Mouse (Mus musculus) CD4-positive naive resting alpha-beta T cell, adult 57 days (primary cell): ENCODE data around the gene Lamb3. TPM values are rescaled to one million over a fixed set of nuclear protein-coding genes. Genes with fewer than 3 reads are reported as not detected.

Experiments used
- total RNA-seq: library from RNA; stranded (reverse); gene quantifications from one replicate; pipeline ENCODE4 v1.2.4, GENCODE M21; 2023

Gene Lamb3
- 15.8 TPM for total RNA-seq

GRCm38 (mm10) chr1:193207503-193207902 lies at the start of gene Lamb3:
Gene Lamb3 (plus strand): TSS chr1:193207699.

GRCm38 (mm10) chr1:193167746-193168145 lies 39.8 kb upstream of the Lamb3 start, which contains the start of gene A130010J15Rik:
Gene A130010J15Rik (plus strand): TSS chr1:193168046.

GRCm38 (mm10) chr1:193201383-193201778 lies 6.1 kb upstream of the Lamb3 start, which contains the start of gene Traf3ip3:
Gene Traf3ip3 (minus strand): TSS chr1:193201703.

DNA sequence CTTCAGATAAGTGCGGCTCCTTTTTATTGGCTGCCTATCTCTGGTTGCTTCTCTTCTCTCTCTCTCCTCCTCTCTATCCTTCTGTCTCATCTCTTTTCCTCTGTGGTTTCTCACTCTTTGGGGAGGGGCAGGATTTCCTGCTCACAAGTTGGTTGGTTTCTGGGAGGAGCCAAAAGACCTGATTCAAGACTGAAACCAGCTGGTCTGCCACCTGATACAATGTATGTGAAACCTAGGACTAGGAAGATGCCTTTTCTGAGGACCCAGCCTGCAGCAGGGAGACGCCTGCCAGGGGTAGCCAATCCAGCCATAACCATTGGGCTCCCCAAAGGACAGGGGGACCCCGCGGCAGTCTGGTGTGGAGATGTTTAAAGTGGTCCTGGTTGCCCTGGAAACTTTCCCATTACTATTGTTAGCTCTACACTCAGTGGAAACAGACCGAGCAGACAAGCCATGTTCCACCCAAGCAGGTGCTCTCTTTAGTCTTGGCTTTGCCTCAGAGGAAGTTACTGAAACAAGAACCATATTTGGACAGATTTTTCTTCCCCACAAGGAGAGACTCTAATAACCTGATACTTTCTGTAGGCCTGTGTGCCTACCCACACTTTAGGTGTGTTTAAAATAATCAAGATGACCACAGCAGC lies 56.6 kb downstream of the Lamb3 start, which contains the start of gene Hsd11b1:
TSS of gene Hsd11b1 (minus strand) at position 121 of the 644 bp plus-strand sequence.

GRCm38 (mm10) chr1:193272916-193273601 lies 65.6 kb downstream of the Lamb3 start, which contains the start of gene G0s2:
Gene G0s2 (minus strand): TSS chr1:193273217.

DNA sequence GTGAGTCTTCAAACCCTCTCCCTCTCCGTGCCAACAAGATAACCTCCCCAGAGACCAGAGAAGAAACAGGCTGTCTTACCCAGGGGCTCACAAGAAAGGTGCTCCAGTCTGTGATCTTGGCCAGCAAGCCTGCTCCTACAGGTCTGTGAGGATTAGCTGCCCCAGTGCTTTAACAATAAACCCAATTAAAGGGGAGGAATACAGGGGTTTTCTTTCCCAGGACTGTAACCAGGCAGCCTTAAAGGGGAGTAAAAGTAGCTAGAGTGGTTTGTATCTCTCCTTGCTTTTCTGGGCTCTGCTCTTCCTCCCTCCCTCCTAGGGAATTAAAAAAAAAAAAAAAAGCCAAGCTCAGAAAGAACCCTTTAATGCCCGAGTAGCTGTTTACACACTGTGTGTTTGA lies 162.6 kb downstream of the Lamb3 start, which contains the start of gene Camk1g:
TSS of gene Camk1g (minus strand) at position 203 of the 400 bp plus-strand sequence.

Other genes with a start within 250 kb of the Lamb3 start
- 1.4 TPM for gene Syt14, start 171.9 kb upstream of the Lamb3 start, total RNA-seq
- 57.3 TPM for gene Diexf, start 77.4 kb upstream of the Lamb3 start, total RNA-seq
- gene Irf6, start 54.6 kb upstream of the Lamb3 start, total RNA-seq: 18.8 TPM
- 2.3 TPM for gene A130010J15Rik, start 39.7 kb upstream of the Lamb3 start, total RNA-seq
- gene Traf3ip3, start 6.0 kb upstream of the Lamb3 start, total RNA-seq: 509 TPM
- gene Hsd11b1, start 56.4 kb downstream of the Lamb3 start, total RNA-seq: 42.4 TPM
- 1.9 TPM for gene G0s2, start 65.5 kb downstream of the Lamb3 start, total RNA-seq
- gene Camk1g, start 162.6 kb downstream of the Lamb3 start, total RNA-seq: not detected